Mouse (Mus musculus) cerebellum, postnatal 36 days (tissue): ENCODE measurements around the gene Hepacam.

Experiments used
- DNase-seq, 2 experiments: peaks; one replicate each; pipeline ENCODE4 v3.0.0; 2021 to 2022; ENCODE audit warnings: mixed read lengths in 2 of 2

Hepacam gene

GRCm38 (mm10) chr9:37384284-37385182 lies 17.4 kb downstream of the Hepacam start:
- DNase-seq = no peak

DNA sequence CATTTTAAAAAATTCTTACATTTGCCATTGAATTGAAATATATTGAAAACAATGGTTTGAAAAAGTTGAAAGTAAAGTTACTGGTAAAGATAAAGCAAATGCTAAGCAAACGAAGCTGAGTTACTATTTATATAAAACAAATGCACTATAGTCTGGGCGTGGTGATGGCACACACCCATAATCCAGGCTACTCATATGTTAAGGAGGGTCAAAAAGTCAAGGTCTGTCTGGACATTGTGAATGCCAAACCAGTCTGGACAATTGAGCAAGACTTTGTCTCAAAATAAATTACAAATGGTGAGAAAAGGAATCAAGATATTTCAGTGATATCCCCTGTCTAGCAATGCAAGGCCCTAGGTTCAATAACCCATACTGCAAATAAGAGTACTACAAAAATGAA lies 23.7 kb downstream of the Hepacam start:
- DNase-seq = no peak

- DNase-seq = no peak
These were observed 24.9 kb downstream of the Hepacam start for GRCm38 (mm10) chr9:37392071-37392470.

DNA sequence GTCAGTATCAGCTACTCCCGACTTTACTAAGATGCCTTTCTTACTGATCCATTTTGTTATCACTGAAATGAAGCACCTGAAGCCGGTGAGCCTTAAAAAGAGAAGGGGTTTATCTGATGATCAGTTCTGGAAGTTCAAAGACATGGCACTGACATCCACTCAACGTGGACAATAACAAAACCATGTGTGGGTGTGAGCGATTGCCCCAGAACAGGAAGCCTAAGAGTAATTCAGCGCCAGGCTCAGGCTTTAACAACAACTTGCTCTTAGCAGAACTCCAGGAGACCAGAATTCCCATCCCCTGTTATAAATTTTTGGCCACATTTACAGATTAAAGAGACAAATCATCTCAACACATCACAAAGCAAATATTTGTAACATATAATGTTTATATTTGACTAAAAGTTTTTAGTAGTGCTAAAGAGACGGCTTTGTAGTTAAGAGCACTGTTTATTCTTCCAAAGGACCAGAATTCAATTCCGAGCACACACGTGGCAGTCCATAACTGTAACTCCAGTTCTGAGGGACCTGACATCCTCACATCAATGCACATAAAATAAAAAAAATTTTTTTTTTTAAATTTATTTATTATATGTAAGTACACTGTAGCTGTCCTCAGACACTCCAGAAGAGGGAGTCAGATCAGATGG lies 26.5 kb downstream of the Hepacam start:
- no peak for DNase-seq

DNA sequence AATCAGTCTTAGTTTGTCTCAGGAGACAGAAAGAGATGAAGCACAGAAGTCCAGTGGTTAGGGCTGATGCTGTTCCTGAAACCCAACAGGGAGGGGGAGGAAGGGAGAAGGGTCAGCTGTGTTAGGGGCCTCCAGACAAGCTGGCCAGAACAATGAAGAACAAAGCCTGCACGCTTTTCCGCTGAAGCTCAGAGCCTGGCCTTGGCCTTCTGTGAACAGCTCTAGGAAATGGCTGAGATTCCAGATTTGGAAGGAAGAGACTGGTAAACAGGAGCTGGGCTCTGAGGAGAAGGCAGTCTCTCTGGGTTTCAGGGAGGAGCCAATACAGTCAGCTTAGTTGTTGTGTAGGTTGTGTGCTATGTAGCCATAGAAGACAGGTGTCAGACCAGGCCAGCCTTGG lies 33.4 kb downstream of the Hepacam start:
- DNase-seq = no peak

GRCm38 (mm10) chr9:37401802-37402201 lies 34.7 kb downstream of the Hepacam start, which contains the start of gene Robo4:
Gene Robo4, plus strand, starts transcription at chr9:37401897.
- no peak for DNase-seq

DNA sequence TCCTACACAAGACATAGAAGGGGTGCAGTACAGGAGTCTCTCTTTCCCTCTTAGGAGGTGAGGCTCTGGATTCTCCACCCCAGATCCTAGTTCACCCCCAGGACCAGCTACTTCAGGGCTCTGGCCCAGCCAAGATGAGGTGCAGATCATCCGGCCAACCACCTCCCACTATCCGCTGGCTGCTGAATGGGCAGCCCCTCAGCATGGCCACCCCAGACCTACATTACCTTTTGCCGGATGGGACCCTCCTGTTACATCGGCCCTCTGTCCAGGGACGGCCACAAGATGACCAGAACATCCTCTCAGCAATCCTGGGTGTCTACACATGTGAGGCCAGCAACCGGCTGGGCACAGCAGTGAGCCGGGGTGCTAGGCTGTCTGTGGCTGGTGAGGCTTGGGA lies 35.4 kb downstream of the Hepacam start:
- DNase-seq = no peak

DNA sequence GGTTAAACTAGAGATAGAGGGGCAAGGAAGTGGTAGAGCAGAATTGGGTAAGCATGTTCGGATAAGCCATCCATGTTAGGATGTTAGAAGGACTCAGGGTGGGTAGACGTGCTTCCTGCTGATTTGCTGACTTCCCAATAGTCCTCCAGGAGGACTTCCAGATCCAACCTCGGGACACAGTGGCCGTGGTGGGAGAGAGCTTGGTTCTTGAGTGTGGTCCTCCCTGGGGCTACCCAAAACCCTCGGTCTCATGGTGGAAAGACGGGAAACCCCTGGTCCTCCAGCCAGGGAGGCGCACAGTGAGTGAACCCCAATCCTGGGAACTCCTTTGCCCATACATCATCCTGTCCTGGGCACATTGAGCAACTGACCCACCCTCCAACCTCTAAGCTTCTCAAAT lies 35.9 kb downstream of the Hepacam start:
- DNase-seq = no peak

- peak in 1 of 2 experiments; percentile 20 for DNase-seq
These were observed 39.2 kb downstream of the Hepacam start for GRCm38 (mm10) chr9:37406372-37406771.

- no peak for DNase-seq
These were observed 40.8 kb downstream of the Hepacam start for GRCm38 (mm10) chr9:37407850-37408502.

DNA sequence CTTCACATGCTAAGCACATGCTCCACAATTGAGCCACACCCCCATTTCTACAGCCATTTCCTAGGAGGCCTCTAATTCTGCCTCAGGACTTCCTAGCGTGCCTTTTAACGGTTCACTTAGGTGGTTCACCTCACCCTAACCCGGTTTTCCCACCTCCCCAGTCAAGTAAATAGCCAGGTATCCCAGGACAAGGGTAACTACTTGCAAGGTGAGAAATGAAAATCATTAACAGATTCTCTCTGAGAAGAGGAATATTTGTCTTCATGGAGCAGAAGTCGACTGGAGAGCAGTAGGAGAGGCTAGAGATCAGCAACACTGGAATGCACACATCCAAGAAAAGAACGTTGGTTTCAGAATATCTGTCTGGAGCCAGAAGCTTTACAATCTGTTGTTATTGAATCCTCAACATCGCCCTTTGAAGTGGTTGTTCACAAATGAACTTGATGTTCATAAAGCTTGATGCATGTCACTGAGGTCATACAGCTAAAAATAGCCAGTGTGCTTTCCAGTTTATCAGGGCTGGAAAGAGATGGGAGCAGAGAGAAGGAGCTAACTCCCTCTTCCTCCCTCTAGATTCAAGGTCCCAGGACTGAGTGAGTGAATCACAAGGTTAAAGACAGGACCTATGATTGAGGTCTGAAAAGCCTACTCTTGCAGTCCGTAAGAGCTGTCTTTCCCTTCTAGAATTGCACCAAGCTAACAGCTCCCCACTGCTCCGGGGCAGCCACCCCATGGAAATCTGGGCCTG lies 42.7 kb downstream of the Hepacam start:
- DNase-seq = no peak

DNA sequence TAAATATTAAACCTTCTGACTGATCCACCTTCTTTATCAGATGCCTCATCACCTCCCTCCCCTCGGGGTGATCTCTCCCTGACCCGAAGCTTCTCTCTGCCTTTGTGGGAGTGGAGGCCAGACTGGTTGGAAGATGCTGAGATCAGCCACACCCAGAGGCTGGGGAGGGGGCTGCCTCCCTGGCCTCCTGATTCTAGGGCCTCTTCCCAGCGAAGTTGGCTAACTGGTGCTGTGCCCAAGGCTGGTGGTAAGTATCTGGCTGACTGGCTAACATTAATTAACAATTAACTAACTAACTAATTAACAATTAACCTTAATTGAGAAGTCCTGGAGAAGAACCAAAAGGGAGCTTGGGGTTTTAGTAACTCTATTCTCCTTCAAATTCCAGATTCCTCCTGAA lies 45.8 kb downstream of the Hepacam start:
- no peak for DNase-seq

GRCm38 (mm10) chr9:37414666-37415065 lies 47.5 kb downstream of the Hepacam start:
- no peak for DNase-seq

- DNase-seq = peak; percentile 41 to 55
These were observed 51.6 kb downstream of the Hepacam start for GRCm38 (mm10) chr9:37418791-37419190.

GRCm38 (mm10) chr9:37420676-37421075 lies 53.5 kb downstream of the Hepacam start:
- peak; percentile 68 to 69 for DNase-seq

DNA sequence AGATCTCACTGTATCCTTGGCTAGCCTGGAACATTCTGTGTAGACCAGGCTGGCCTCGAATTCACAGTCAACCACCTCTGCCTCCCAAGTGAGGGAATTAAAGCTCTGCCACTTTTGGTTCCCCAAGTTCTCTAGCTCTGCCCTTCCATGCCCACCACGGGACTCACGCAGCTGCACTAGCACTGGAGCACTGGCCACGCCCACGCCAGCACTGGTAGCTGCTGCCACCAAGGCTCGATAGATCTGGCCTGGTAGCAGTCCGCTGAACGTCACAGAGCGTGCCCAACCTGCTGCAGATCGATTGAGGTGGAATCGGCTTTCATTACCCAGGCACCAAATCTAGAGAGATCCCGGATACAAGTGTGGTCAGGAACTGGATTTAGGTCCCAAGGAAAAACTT lies 54.1 kb downstream of the Hepacam start:
- DNase-seq = no peak

- no peak for DNase-seq
These were observed 62.2 kb downstream of the Hepacam start for GRCm38 (mm10) chr9:37429326-37429725.

DNA sequence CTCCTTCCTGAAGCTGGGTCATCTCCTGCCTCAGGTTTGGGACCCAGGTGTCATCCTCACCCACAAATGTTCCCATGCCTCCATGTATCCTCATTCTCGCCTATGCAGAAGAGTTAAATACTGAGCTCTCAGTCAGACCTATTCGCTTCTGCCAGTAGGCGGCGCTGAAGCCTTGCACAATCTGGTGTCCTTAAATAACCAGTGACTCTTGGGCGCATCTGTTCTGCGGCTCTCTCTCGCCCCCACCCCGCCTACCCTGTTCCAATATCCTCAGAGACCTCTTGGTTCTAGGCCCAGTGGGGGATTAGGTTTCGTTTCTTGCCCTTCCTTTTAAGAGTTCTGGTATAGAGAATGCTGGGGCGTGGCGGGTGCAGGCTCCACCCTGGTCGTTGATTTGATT lies 63.4 kb downstream of the Hepacam start:
- DNase-seq = peak; percentile 87 to 91

DNA sequence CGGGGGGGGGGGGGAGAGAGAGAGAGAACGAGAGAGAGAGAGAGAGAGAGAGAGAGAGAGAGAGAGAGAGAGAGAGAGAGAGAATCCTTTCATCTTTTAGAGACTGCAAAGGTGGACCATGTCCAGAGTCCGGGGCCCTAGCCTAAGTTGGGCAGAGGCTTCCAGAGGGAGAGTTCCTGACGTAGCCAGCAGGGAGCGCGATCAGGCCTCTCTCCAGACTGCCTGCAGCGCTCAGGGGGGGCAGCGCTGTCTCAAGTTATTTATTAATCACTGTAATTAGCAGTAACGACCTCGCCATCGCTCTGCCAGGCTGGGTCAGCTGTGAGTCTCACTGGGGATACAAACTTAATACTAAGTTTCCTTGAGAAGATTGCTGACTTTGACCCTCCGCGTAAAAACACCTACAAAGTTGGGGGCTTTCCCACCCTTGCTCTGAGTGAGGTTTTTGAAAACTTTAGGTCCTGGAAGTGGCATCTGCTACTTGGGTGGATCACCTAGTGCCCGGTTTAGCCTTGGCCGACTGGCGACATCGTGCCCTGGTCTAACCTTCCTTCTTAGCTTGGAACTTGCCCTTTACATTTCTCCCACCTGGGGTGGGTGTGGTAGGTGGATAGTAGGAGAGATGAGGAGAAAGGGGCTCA lies 65.0 kb downstream of the Hepacam start:
- no peak for DNase-seq

DNA sequence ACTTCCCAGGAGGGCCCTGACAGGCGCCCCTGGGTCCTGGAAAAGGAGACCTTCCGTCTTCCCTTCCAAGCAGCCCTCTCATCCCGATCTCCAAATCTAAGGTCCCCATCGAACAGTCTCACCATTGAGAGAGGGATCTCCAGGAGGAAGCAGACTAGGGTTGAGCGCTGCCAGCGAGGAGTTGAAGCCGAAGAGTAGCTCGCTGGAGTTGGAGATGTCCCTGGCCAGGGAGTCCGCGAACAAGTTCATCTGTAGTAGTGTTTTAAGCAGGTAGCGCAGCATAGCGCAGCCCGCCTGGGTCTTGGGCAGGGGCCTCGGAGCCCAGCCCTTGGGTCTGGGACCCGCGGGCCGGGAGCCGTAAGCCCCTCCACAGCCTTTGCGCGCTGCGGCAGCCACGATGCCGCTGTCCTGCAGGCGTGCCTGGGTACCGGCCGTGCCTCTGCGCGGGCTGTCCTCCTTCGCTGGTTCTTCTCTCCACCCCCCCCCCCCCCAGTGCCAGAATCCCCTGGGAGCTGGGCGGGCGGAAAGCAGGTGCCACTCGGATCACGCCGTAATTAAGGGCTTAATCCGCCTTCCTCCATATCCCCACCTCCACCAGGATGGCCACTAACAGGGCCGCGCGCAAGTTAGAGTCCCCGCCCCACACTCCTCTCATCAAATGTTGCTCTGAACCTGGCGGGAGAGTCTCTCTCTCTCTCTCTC lies 65.7 kb downstream of the Hepacam start, which contains the start of gene Robo3:
Gene Robo3, minus strand, starts transcription at position 527 of the 702 bp plus-strand sequence.
- no peak for DNase-seq

DNA sequence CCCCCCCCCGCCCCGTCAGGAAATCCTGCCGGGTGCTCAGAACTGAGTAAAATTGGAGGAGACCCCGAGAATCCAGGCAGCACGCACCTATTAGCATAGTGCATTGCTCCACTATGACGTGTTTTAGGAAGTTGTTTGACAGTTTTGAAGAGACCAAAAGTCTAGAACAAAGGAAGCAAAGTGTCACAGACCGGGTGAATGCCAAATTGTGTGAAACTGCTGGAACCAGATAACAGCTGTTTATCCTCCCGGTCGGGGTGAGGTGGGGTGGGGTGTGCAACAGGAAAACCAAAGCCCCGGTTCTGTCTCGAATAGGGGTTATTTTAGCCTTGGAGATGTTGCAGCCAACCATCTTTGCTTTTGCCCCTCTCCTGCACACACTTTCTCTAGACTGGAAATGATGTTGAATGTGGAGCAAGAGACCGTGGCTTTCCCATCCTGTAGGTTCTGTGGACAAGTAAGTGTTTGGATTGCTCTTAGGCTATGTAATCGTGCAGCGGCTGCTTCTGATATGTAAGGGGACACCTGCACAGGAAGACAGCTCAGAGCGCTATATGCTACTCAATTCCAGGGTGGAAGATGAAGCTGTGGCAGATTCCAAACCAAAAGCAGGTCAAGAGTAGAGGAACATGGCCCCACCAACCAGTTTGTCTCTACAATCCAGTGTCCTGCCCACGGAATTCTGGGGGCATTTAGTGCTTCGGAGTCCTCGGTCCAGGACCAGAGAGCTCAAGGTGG lies 66.8 kb downstream of the Hepacam start:
- DNase-seq = no peak
